8 mouse cellular contexts compared by ENCODE assay signal in the genomic region with DNA sequence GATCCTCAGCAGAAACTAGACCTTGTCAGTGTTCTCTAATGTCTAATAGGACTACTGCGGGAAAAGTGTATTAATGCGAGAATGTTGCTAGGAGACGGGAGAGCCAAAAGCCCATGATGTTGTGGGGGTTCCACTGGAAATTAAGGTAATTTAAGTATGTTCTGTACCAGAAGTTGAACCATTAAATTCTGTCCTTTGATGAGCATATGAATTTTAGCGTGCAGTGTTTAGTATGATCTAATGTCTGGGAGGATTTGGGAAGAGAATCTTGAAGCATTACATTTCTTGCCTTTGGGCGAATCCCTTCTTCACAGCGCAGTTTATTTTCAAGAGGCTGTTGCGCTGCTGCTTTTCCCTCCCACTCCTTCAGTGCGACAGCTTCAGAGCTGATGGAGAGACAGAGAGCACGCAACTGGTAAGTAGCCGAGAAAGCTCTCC.
A peak's percentile ranks its signal among the peaks of the same experiment; 100 is the strongest.
DNase-seq lines count a peak whose midpoint lies in the region; ATAC-seq and TF ChIP-seq lines count a peak whose summit lies in the region.

No protein-coding gene starts in this region.

- no peak overlapping the region for H3K9ac ChIP-seq in hindbrain, embryonic 13.5 days
- H3K9ac ChIP-seq in limb, embryonic 13.5 days: no peak overlapping the region
- H3K9ac ChIP-seq in intestine, postnatal 0 days (ENCODE audit: low read depth, low read length): no peak overlapping the region

- no peaks in the 10 kb centered on the region for H3K27me3 ChIP-seq in hindbrain, embryonic 13.5 days
- no peaks in the 10 kb centered on the region for H3K27me3 ChIP-seq in limb, embryonic 13.5 days
- H3K27me3 ChIP-seq in intestine, postnatal 0 days (replicated peaks; ENCODE audit: control insufficient read depth, insufficient read depth, low read length): no peaks in the 10 kb centered on the region

- H3K9me3 ChIP-seq in hindbrain, embryonic 13.5 days: no peaks in the 10 kb centered on the region
- H3K9me3 ChIP-seq in limb, embryonic 13.5 days: no peaks in the 10 kb centered on the region
- no peaks in the 10 kb centered on the region for H3K9me3 ChIP-seq in intestine, postnatal 0 days (ENCODE audit: control insufficient read depth)

- H3K4me2 ChIP-seq in hindbrain, embryonic 13.5 days: peak overlapping the region; percentile 43
- peak overlapping the region; percentile 40 for H3K4me2 ChIP-seq in limb, embryonic 13.5 days (replicated peaks)
- no peak overlapping the region for H3K4me2 ChIP-seq in intestine, postnatal 0 days (replicated peaks; ENCODE audit: low read depth)

- H3K36me3 ChIP-seq in hindbrain, embryonic 13.5 days: no peaks in the 10 kb centered on the region
- H3K36me3 ChIP-seq in limb, embryonic 13.5 days: no peaks in the 10 kb centered on the region
- no peaks in the 10 kb centered on the region for H3K36me3 ChIP-seq in intestine, postnatal 0 days (ENCODE audit: control insufficient read depth, insufficient read depth)

- H3K4me3 ChIP-seq in hindbrain, embryonic 13.5 days: peak overlapping the region; percentile 37
- peak overlapping the region; percentile 32 for H3K4me3 ChIP-seq in limb, embryonic 13.5 days
- H3K4me3 ChIP-seq in intestine, postnatal 0 days (ENCODE audit: low read depth, low read length): no peak overlapping the region; the same call in 1 of the 2 replicates

- 24% methylated on average over 10 of the region's 10 CpGs for WGBS in hindbrain, embryonic 13.5 days
- 25% methylated on average over 10 of the region's 10 CpGs for WGBS in limb, embryonic 13.5 days
- 33% methylated on average over 10 of the region's 10 CpGs for WGBS in intestine, postnatal 0 days

- DNase-seq in brain, embryonic 14.5 days (ENCODE audit: low read depth): peak; percentile 90
- peak; percentile 54 for DNase-seq in embryo, embryonic 10.5 days (ENCODE audit: low spot score)
- DNase-seq in right cerebral cortex, postnatal 25 days: peak; percentile 18
- DNase-seq in gastrocnemius, postnatal 14 days: no peak
- no peak for DNase-seq in yolk sac, embryonic 10.5 days (ENCODE audit: low spot score)

- ATAC-seq in hindbrain, embryonic 13.5 days (ENCODE audit: low FRiP score): peak; percentile 85
- ATAC-seq in limb, embryonic 13.5 days (ENCODE audit: low FRiP score, low read depth): no peak
- ATAC-seq in intestine, postnatal 0 days: no peak

- 0 out of 2 replicates have a peak, but pooled peaks cover 4% of the 10 kb centered on the region for H3K4me1 ChIP-seq in hindbrain, embryonic 13.5 days (replicated peaks)
- no peaks in the 10 kb centered on the region for H3K4me1 ChIP-seq in limb, embryonic 13.5 days
- H3K4me1 ChIP-seq in intestine, postnatal 0 days (replicated peaks; ENCODE audit: control insufficient read depth, insufficient read depth, low read length): no peaks in the 10 kb centered on the region

- H3K27ac ChIP-seq in hindbrain, embryonic 13.5 days: peak overlapping the region; percentile 40
- no peak overlapping the region for H3K27ac ChIP-seq in limb, embryonic 13.5 days
- no peak overlapping the region for H3K27ac ChIP-seq in intestine, postnatal 0 days (ENCODE audit: low read depth, low read length)

- peak; percentile 31; the same call in 1 of the 2 replicates for TF ChIP-seq POLR2A in brain, embryonic 14.5 days (IDR thresholded peaks at IDR 0.05; ENCODE audit: borderline replicate concordance, extremely low read depth, insufficient read depth, insufficient read length, poor library complexity, severe bottlenecking)

- intact Hi-C loops in gastrocnemius, postnatal 14 days (cut with DNase I; ENCODE audit: low total_unique reads): no loop called here

- no peak for TF ChIP-seq CTCF in brain, embryonic 14.5 days (IDR thresholded peaks at IDR 0.05; ENCODE audit: borderline replicate concordance, extremely low read depth, insufficient read depth, insufficient read length)
- no peak for TF ChIP-seq CTCF in intestine, postnatal 0 days (IDR thresholded peaks at IDR 0.05; ENCODE audit: low read depth)

Comparison
In these comparisons a context has a peak if more than half of its experiments do, and no peak if none do; other contexts are left out.
1. DNase-seq: peak in brain, embryonic 14.5 days (single experiment), embryo, embryonic 10.5 days (single experiment) and right cerebral cortex, postnatal 25 days (single experiment); none in gastrocnemius, postnatal 14 days (single experiment) and yolk sac, embryonic 10.5 days (single experiment).